In genomic region chr5:142842137-142842642, GRCm38 (mm10) we compare ENCODE assay signal across 8 mouse cellular contexts. TPM values are rescaled to one million over a fixed set of nuclear protein-coding genes. Genes with fewer than 3 reads are reported as not detected.
DNase-seq lines count a peak whose midpoint lies in the region; ATAC-seq and TF ChIP-seq lines count a peak whose summit lies in the region.

No protein-coding gene starts in this region.

- H3K36me3 ChIP-seq in hindbrain, embryonic 10.5 days = no peaks in the 10 kb centered on the region
- no peaks in the 10 kb centered on the region for H3K36me3 ChIP-seq in hindbrain, embryonic 16.5 days (ENCODE audit: control insufficient read depth, insufficient read depth, low read length)
- no peaks in the 10 kb centered on the region for H3K36me3 ChIP-seq in CH12.LX (replicated peaks in 1 of 2; ENCODE audit: control insufficient read depth in 1 of 2, insufficient read depth in 1 of 2, low read length in 1 of 2)
- no peaks in the 10 kb centered on the region for H3K36me3 ChIP-seq in limb, embryonic 13.5 days

- in situ Hi-C loops in CH12.LX (cut with MboI; ENCODE audit: low pct_ligation_motif_present, low pct_unique_long_range_greater_than_20kb, low sequenced_read_pairs) = no loop called here

- dilution Hi-C loops in CH12.LX (cut with MboI; ENCODE audit: extremely low pct_ligation_motif_present, extremely low pct_unique_long_range_greater_than_20kb, low sequenced_read_pairs) = no loop called here

- no peak for TF ChIP-seq POLR2A in CH12.LX (IDR thresholded peaks at IDR 0.05; ENCODE audit: low read depth, low read length)
- TF ChIP-seq POLR2A in brain, embryonic 14.5 days (IDR thresholded peaks at IDR 0.05; ENCODE audit: borderline replicate concordance, extremely low read depth, insufficient read depth, insufficient read length, poor library complexity, severe bottlenecking) = no peak

- 15% methylated on average over 7 of the region's 7 CpGs for WGBS in hindbrain, embryonic 10.5 days
- WGBS in hindbrain, embryonic 16.5 days = 22% methylated on average over 7 of the region's 7 CpGs
- 23% methylated on average over 7 of the region's 7 CpGs for WGBS in limb, embryonic 13.5 days

- H3K27ac ChIP-seq in hindbrain, embryonic 10.5 days = peak overlapping the region; percentile 75
- H3K27ac ChIP-seq in hindbrain, embryonic 16.5 days (ENCODE audit: low read depth, low read length) = no peak overlapping the region
- H3K27ac ChIP-seq in CH12.LX (ENCODE audit: insufficient read depth, low read depth) = no peak overlapping the region
- no peak overlapping the region for H3K27ac ChIP-seq in limb, embryonic 13.5 days

- H3K9me3 ChIP-seq in hindbrain, embryonic 10.5 days = no peaks in the 10 kb centered on the region
- H3K9me3 ChIP-seq in hindbrain, embryonic 16.5 days (ENCODE audit: control insufficient read depth, low read length) = no peaks in the 10 kb centered on the region
- no peaks in the 10 kb centered on the region for H3K9me3 ChIP-seq in CH12.LX (replicated peaks; ENCODE audit: low read length)
- no peaks in the 10 kb centered on the region for H3K9me3 ChIP-seq in limb, embryonic 13.5 days

- no peak; the same call in 1 of the 2 replicates for ATAC-seq in hindbrain, embryonic 16.5 days
- ATAC-seq in limb, embryonic 13.5 days (ENCODE audit: low FRiP score, low read depth) = peak; percentile 25; the same call in 1 of the 2 replicates

- DNase-seq in hindbrain, embryonic 10.5 days (ENCODE audit: low spot score) = peak; percentile 53
- DNase-seq in CH12.LX (ENCODE audit: extremely low read depth) = no peak
- DNase-seq in brain, embryonic 14.5 days (ENCODE audit: low read depth) = peak; percentile 49
- peak; percentile 21 to 40 for DNase-seq in heart, postnatal 10 days
- peak; percentile 60 for DNase-seq in testis, postnatal 10 days (ENCODE audit: low spot score)
- DNase-seq in right cerebral cortex, postnatal 36 days (ENCODE audit: low spot score in 2 of 2) = no peak

- intact Hi-C loops in heart, postnatal 10 days (cut with DNase I) = loop anchor here (1.0 to 10.0 kb wide), 3 partner anchors 28 to 257 kb away; no protein-coding TSS in a partner anchor

- no peaks in the 10 kb centered on the region for H3K27me3 ChIP-seq in hindbrain, embryonic 10.5 days (ENCODE audit: insufficient read depth, poor library complexity, severe bottlenecking)
- no peaks in the 10 kb centered on the region for H3K27me3 ChIP-seq in hindbrain, embryonic 16.5 days (replicated peaks; ENCODE audit: control insufficient read depth, insufficient read depth, low read length)
- peaks cover 2% of the 10 kb centered on the region for H3K27me3 ChIP-seq in CH12.LX (replicated peaks)
- no peaks in the 10 kb centered on the region for H3K27me3 ChIP-seq in limb, embryonic 13.5 days

- peak; percentile 75 for TF ChIP-seq RAD21 in CH12.LX (IDR thresholded peaks at IDR 0.05; ENCODE audit: low read depth, low read length)

- peak in 1 of 2 experiments; percentile 76; a peak in 2 of 4 replicates for TF ChIP-seq CTCF in CH12.LX (conservative IDR thresholded peaks at IDR 0.05 in 1 of 2, IDR thresholded peaks at IDR 0.05 in 1 of 2; ENCODE audit: low read depth in 2 of 2, low read length in 2 of 2)
- peak; percentile 63 for TF ChIP-seq CTCF in brain, embryonic 14.5 days (IDR thresholded peaks at IDR 0.05; ENCODE audit: borderline replicate concordance, extremely low read depth, insufficient read depth, insufficient read length)

- no peaks in the 10 kb centered on the region for H3K79me2 ChIP-seq in CH12.LX (replicated peaks; ENCODE audit: control insufficient read depth, extremely low read depth, insufficient read depth, poor library complexity, severe bottlenecking)

- no peak overlapping the region for H3K9ac ChIP-seq in hindbrain, embryonic 16.5 days (ENCODE audit: low read depth, low read length)
- no peak overlapping the region for H3K9ac ChIP-seq in CH12.LX (ENCODE audit: insufficient read depth, low read depth)
- H3K9ac ChIP-seq in limb, embryonic 13.5 days = no peak overlapping the region

- no peak for TF ChIP-seq EP300 in CH12.LX (IDR thresholded peaks at IDR 0.05; ENCODE audit: low read length)

- H3K4me3 ChIP-seq in hindbrain, embryonic 10.5 days = no peak overlapping the region
- no peak overlapping the region for H3K4me3 ChIP-seq in hindbrain, embryonic 16.5 days (ENCODE audit: low read length)
- H3K4me3 ChIP-seq in CH12.LX (replicated peaks in 1 of 3; ENCODE audit: low read depth in 2 of 3, low read length in 2 of 3, poor library complexity in 1 of 3) = no peak overlapping the region
- H3K4me3 ChIP-seq in limb, embryonic 13.5 days = no peak overlapping the region

- peaks cover 21% of the 10 kb centered on the region for H3K4me1 ChIP-seq in hindbrain, embryonic 10.5 days (replicated peaks)
- H3K4me1 ChIP-seq in hindbrain, embryonic 16.5 days (ENCODE audit: control insufficient read depth, insufficient read depth, low read depth, low read length) = no peaks in the 10 kb centered on the region
- H3K4me1 ChIP-seq in CH12.LX (ENCODE audit: control insufficient read depth in 1 of 2, insufficient read depth in 2 of 2) = no peaks in the 10 kb centered on the region
- peaks cover 10% of the 10 kb centered on the region for H3K4me1 ChIP-seq in limb, embryonic 13.5 days

- H3K4me2 ChIP-seq in hindbrain, embryonic 16.5 days (ENCODE audit: low read length) = no peak overlapping the region
- no peak overlapping the region for H3K4me2 ChIP-seq in CH12.LX (ENCODE audit: insufficient read depth, low read depth, poor library complexity, severe bottlenecking)
- no peak overlapping the region for H3K4me2 ChIP-seq in limb, embryonic 13.5 days (replicated peaks)

TF ChIP-seq in CH12.LX, 34 proteins besides CTCF, POLR2A, EP300 and RAD21:
- TF ChIP-seq SMC3 (IDR thresholded peaks at IDR 0.05; ENCODE audit: low read depth, low read length) = peak; percentile 70
- TF ChIP-seq POLR2AphosphoS2 (IDR thresholded peaks at IDR 0.05; ENCODE audit: low read depth, low read length) = no peak

RNA-seq across cellular contexts. Expression of gene Tnrc18, which starts 24.7 kb away (rescaled TPM):
- polyA plus RNA-seq in hindbrain, embryonic 10.5 days (2016; fragmentation: Nextera tagmentation; extraction: Ambion mirVana) = 25.2 and 39.3 TPM in 2 replicates
- polyA plus RNA-seq in hindbrain, embryonic 16.5 days (2015; fragmentation: Nextera tagmentation; extraction: Ambion mirVana) = 19.7 and 23.8 TPM in 2 replicates
- total RNA-seq in CH12.LX (2012; rRNA removed) (5.2 and 5.4 TPM in 2 replicates), CH12.LX (2014; rRNA removed) (0.71 and 0.80 TPM in 2 replicates)
- polyA plus RNA-seq in CH12.LX (2012; ENCODE audit: insufficient read length, low read depth) = 7.7 and 8.0 TPM in 2 replicates
- polyA plus RNA-seq in brain, embryonic 14.5 days (2012; rRNA removed) = 66.0 and 101 TPM in 2 replicates
- total RNA-seq in heart, postnatal 10 days (2021) = 10 to 100 TPM; 80.1 to 91.3 TPM
- 37.4 and 37.7 TPM in 2 replicates for polyA plus RNA-seq in limb, embryonic 13.5 days (2015; fragmentation: Nextera tagmentation; extraction: Ambion mirVana)

RNA-seq across cellular contexts. Expression of gene Fbxl18, which starts 53.0 kb away (rescaled TPM):
- polyA plus RNA-seq in hindbrain, embryonic 10.5 days (2016; fragmentation: Nextera tagmentation; extraction: Ambion mirVana) = 23.8 and 24.2 TPM in 2 replicates
- 29.7 and 32.9 TPM in 2 replicates for polyA plus RNA-seq in hindbrain, embryonic 16.5 days (2015; fragmentation: Nextera tagmentation; extraction: Ambion mirVana)
- total RNA-seq in CH12.LX (2012; rRNA removed) = 5.0 and 6.4 TPM in 2 replicates
- total RNA-seq in CH12.LX (2014; rRNA removed) = 2.3 and 3.7 TPM in 2 replicates
- polyA plus RNA-seq in CH12.LX (2012; ENCODE audit: insufficient read length, low read depth) = 5.0 and 5.5 TPM in 2 replicates
- 28.5 and 34.8 TPM in 2 replicates for polyA plus RNA-seq in brain, embryonic 14.5 days (2012; rRNA removed)
- 1 to 10 TPM; 8.8 to 9.2 TPM for total RNA-seq in heart, postnatal 10 days (2021)
- 14.1 and 16.1 TPM in 2 replicates for polyA plus RNA-seq in limb, embryonic 13.5 days (2015; fragmentation: Nextera tagmentation; extraction: Ambion mirVana)

Comparison
In these comparisons a context has a peak if more than half of its experiments do, and no peak if none do; other contexts are left out.
1. DNase-seq: peak in hindbrain, embryonic 10.5 days (single experiment), brain, embryonic 14.5 days (single experiment), heart, postnatal 10 days (2 of 2) and testis, postnatal 10 days (single experiment); none in CH12.LX (single experiment) and right cerebral cortex, postnatal 36 days (0 of 2).